ENCODE assay signal across 14 mouse cellular contexts in genomic region chr5:67098733-67099323, GRCm38 (mm10). TPM values are rescaled to one million over a fixed set of nuclear protein-coding genes. Genes with fewer than 3 reads are reported as not detected.
A peak's percentile ranks its signal among the peaks of the same experiment; 100 is the strongest.
DNase-seq lines count a peak whose midpoint lies in the region; ATAC-seq and TF ChIP-seq lines count a peak whose summit lies in the region.
"Had no signal": no experiment of that assay in that cellular context is flagged by ENCODE, and none has a peak within 500 bp of the region (broad histone marks: within the 10 kb centered on the region; RNA-seq: fewer than 3 reads in every experiment).

Phox2b (minus strand) TSS chr5:67099301.

- ATAC-seq in forebrain, embryonic 11.5 days (replicated peaks; ENCODE audit: low FRiP score): no peak
- no peak for ATAC-seq in forebrain, embryonic 15.5 days (replicated peaks)
- no peak for ATAC-seq in midbrain, embryonic 14.5 days (ENCODE audit: low FRiP score, low TSS enrichment)
- ATAC-seq in midbrain, embryonic 15.5 days (replicated peaks): no peak
- peak; percentile 60; the same call in 1 of the 2 replicates for ATAC-seq in hindbrain, embryonic 13.5 days (ENCODE audit: low FRiP score)
- ATAC-seq in stomach, postnatal 0 days (ENCODE audit: low FRiP score, low TSS enrichment): no peak; the same call in 1 of the 2 replicates
- ATAC-seq in erythroblast, adult 5-6 weeks (replicated peaks; ENCODE audit: low FRiP score, poor library complexity, severe bottlenecking): no peak
- ATAC-seq: forebrain, embryonic 16.5 days had no signal

- H3K9ac ChIP-seq in forebrain, embryonic 11.5 days (ENCODE audit: low read length): no peak within 1 kb of the TSS
- H3K9ac ChIP-seq in forebrain, embryonic 15.5 days (replicated peaks): no peak within 1 kb of the TSS
- H3K9ac ChIP-seq in midbrain, embryonic 14.5 days (replicated peaks; ENCODE audit: low read length): no peak within 1 kb of the TSS
- no peak within 1 kb of the TSS for H3K9ac ChIP-seq in midbrain, embryonic 15.5 days
- peak within 1 kb of the TSS; percentile 60 for H3K9ac ChIP-seq in hindbrain, embryonic 13.5 days
- H3K9ac ChIP-seq in stomach, postnatal 0 days (ENCODE audit: low read length): no peak within 1 kb of the TSS

- H3K36me3 ChIP-seq in forebrain, embryonic 11.5 days (ENCODE audit: control insufficient read depth, insufficient read depth, low read length): no peaks in the 10 kb centered on the region
- no peaks in the 10 kb centered on the region for H3K36me3 ChIP-seq in forebrain, embryonic 15.5 days
- H3K36me3 ChIP-seq in midbrain, embryonic 14.5 days (ENCODE audit: control insufficient read depth, insufficient read depth, low read length): no peaks in the 10 kb centered on the region
- H3K36me3 ChIP-seq in midbrain, embryonic 15.5 days (replicated peaks): no peaks in the 10 kb centered on the region
- no peaks in the 10 kb centered on the region for H3K36me3 ChIP-seq in hindbrain, embryonic 13.5 days
- H3K36me3 ChIP-seq in stomach, postnatal 0 days (ENCODE audit: control insufficient read depth, insufficient read depth, low read length): no peaks in the 10 kb centered on the region

- DNase-seq in forebrain, embryonic 11.5 days (ENCODE audit: low spot score): peak; percentile 64
- peak; percentile 56 for DNase-seq in midbrain, embryonic 14.5 days
- DNase-seq in stomach, postnatal 0 days (ENCODE audit: low spot score): no peak
- no peak for DNase-seq in left cerebral cortex, adult 9 months (ENCODE audit: low spot score in 2 of 2)
- DNase-seq: B cell, adult 2 months; cerebellum, adult 8-10 months; lung, adult 18-20 months had no signal

- no peak for TF ChIP-seq CTCF in stomach, postnatal 0 days (IDR thresholded peaks at IDR 0.05; ENCODE audit: low read depth)

- H3K4me2 ChIP-seq in forebrain, embryonic 11.5 days (ENCODE audit: low read depth, low read length, severe bottlenecking): no peak within 1 kb of the TSS
- H3K4me2 ChIP-seq in forebrain, embryonic 15.5 days (replicated peaks): no peak within 1 kb of the TSS
- H3K4me2 ChIP-seq in midbrain, embryonic 14.5 days (ENCODE audit: low read length): no peak within 1 kb of the TSS
- no peak within 1 kb of the TSS for H3K4me2 ChIP-seq in midbrain, embryonic 15.5 days
- H3K4me2 ChIP-seq in hindbrain, embryonic 13.5 days: peak within 1 kb of the TSS; percentile 27; the same call in 1 of the 2 replicates
- no peak within 1 kb of the TSS for H3K4me2 ChIP-seq in stomach, postnatal 0 days (replicated peaks; ENCODE audit: low read depth)
- H3K4me2 ChIP-seq: heart, embryonic 11.5 days had no signal

- 1% methylated on average over 16 of the region's 16 CpGs for WGBS in forebrain, embryonic 11.5 days
- WGBS in forebrain, embryonic 15.5 days: under 1% methylated on average over 16 of the region's 16 CpGs
- WGBS in midbrain, embryonic 14.5 days: 2% methylated on average over 16 of the region's 16 CpGs
- WGBS in midbrain, embryonic 15.5 days: under 1% methylated on average over 16 of the region's 16 CpGs
- under 1% methylated on average over 16 of the region's 16 CpGs for WGBS in hindbrain, embryonic 13.5 days
- 5% methylated on average over 16 of the region's 16 CpGs for WGBS in stomach, postnatal 0 days

- peaks cover 81% of the 10 kb centered on the region for H3K27me3 ChIP-seq in forebrain, embryonic 11.5 days (ENCODE audit: control insufficient read depth, insufficient read depth, low read length)
- peaks cover 90% of the 10 kb centered on the region for H3K27me3 ChIP-seq in forebrain, embryonic 15.5 days
- H3K27me3 ChIP-seq in midbrain, embryonic 14.5 days (ENCODE audit: control insufficient read depth, insufficient read depth, low read length): peaks cover 87% of the 10 kb centered on the region
- H3K27me3 ChIP-seq in midbrain, embryonic 15.5 days (replicated peaks): peaks cover 82% of the 10 kb centered on the region
- H3K27me3 ChIP-seq in hindbrain, embryonic 13.5 days: peaks cover 93% of the 10 kb centered on the region
- H3K27me3 ChIP-seq in stomach, postnatal 0 days (ENCODE audit: control insufficient read depth, insufficient read depth, low read length): peaks cover 42% of the 10 kb centered on the region

- H3K9me3 ChIP-seq in forebrain, embryonic 11.5 days (ENCODE audit: control insufficient read depth, low read length): no peaks in the 10 kb centered on the region
- H3K9me3 ChIP-seq in forebrain, embryonic 15.5 days: no peaks in the 10 kb centered on the region
- H3K9me3 ChIP-seq in midbrain, embryonic 14.5 days (ENCODE audit: control insufficient read depth, low read length): no peaks in the 10 kb centered on the region
- no peaks in the 10 kb centered on the region for H3K9me3 ChIP-seq in midbrain, embryonic 15.5 days
- no peaks in the 10 kb centered on the region for H3K9me3 ChIP-seq in hindbrain, embryonic 13.5 days
- H3K9me3 ChIP-seq in stomach, postnatal 0 days (ENCODE audit: control insufficient read depth, low read length): no peaks in the 10 kb centered on the region

- no peak within 1 kb of the TSS for H3K4me3 ChIP-seq in forebrain, embryonic 11.5 days (ENCODE audit: low read depth, low read length)
- no peak within 1 kb of the TSS for H3K4me3 ChIP-seq in forebrain, embryonic 15.5 days
- H3K4me3 ChIP-seq in midbrain, embryonic 14.5 days (replicated peaks; ENCODE audit: low read depth, low read length): no peak within 1 kb of the TSS
- H3K4me3 ChIP-seq in midbrain, embryonic 15.5 days: no peak within 1 kb of the TSS
- H3K4me3 ChIP-seq in hindbrain, embryonic 13.5 days: peak within 1 kb of the TSS; percentile 30
- H3K4me3 ChIP-seq in stomach, postnatal 0 days (ENCODE audit: low read depth, low read length): peak within 1 kb of the TSS; percentile 18; the same call in 1 of the 2 replicates
- H3K4me3 ChIP-seq: myocyte had no signal

- TF ChIP-seq EP300 in stomach, postnatal 0 days (optimal IDR thresholded peaks at IDR 0.05): no peak

- no peak within 1 kb of the TSS for H3K27ac ChIP-seq in forebrain, embryonic 11.5 days (ENCODE audit: low read depth, low read length)
- no peak within 1 kb of the TSS for H3K27ac ChIP-seq in forebrain, embryonic 15.5 days (replicated peaks)
- H3K27ac ChIP-seq in midbrain, embryonic 14.5 days (replicated peaks; ENCODE audit: low read depth, low read length): no peak within 1 kb of the TSS
- H3K27ac ChIP-seq in midbrain, embryonic 15.5 days: no peak within 1 kb of the TSS
- H3K27ac ChIP-seq in hindbrain, embryonic 13.5 days: peak within 1 kb of the TSS; percentile 82
- H3K27ac ChIP-seq in stomach, postnatal 0 days (replicated peaks): no peak within 1 kb of the TSS

- H3K4me1 ChIP-seq in forebrain, embryonic 11.5 days (replicated peaks; ENCODE audit: control insufficient read depth, insufficient read depth, low read length): peaks cover 16% of the 10 kb centered on the region
- H3K4me1 ChIP-seq in forebrain, embryonic 15.5 days: peaks cover 11% of the 10 kb centered on the region
- H3K4me1 ChIP-seq in midbrain, embryonic 14.5 days (ENCODE audit: control insufficient read depth, insufficient read depth, low read length): no peaks in the 10 kb centered on the region
- H3K4me1 ChIP-seq in midbrain, embryonic 15.5 days: peaks cover 6% of the 10 kb centered on the region
- H3K4me1 ChIP-seq in hindbrain, embryonic 13.5 days (replicated peaks): peaks cover 8% of the 10 kb centered on the region
- H3K4me1 ChIP-seq in stomach, postnatal 0 days (replicated peaks; ENCODE audit: control insufficient read depth, insufficient read depth): no peaks in the 10 kb centered on the region

RNA-seq across cellular contexts. Expression of gene Phox2b, which starts in this region (rescaled TPM):
- polyA plus RNA-seq in forebrain, embryonic 11.5 days (2014; fragmentation: Nextera tagmentation; extraction: Ambion mirVana): 0.08 TPM in 1 of 2 replicates, not detected in the other
- polyA plus RNA-seq in forebrain, embryonic 15.5 days (2015; fragmentation: Nextera tagmentation; extraction: Ambion mirVana): not detected in 2 replicates
- 2.2 and 3.3 TPM in 2 replicates for polyA plus RNA-seq in midbrain, embryonic 14.5 days (2014; fragmentation: Nextera tagmentation; extraction: Ambion mirVana)
- polyA plus RNA-seq in midbrain, embryonic 15.5 days (2015; fragmentation: Nextera tagmentation; extraction: Ambion mirVana): 0.80 and 1.5 TPM in 2 replicates
- 32.3 and 38.4 TPM in 2 replicates for polyA plus RNA-seq in hindbrain, embryonic 13.5 days (2015; fragmentation: Nextera tagmentation; extraction: Ambion mirVana)
- polyA plus RNA-seq in stomach, postnatal 0 days (2015; fragmentation: Nextera tagmentation; extraction: Ambion mirVana): 5.7 and 6.2 TPM in 2 replicates
- total RNA-seq in erythroblast, adult 5-6 weeks (2015; ENCODE audit: low replicate concordance): not detected in 2 replicates
- total RNA-seq in erythroblast, adult 5-6 weeks (2017; ENCODE audit: low replicate concordance): not detected in 2 replicates
- polyA plus RNA-seq: forebrain, embryonic 16.5 days; myocyte had no signal

Comparison
In these comparisons a context has a peak if more than half of its experiments do, and no peak if none do; other contexts are left out.
1. Peak in DNase-seq in forebrain, embryonic 11.5 days; RNA of the gene not detected or under 1 TPM.
2. H3K4me3 ChIP-seq: peak in hindbrain, embryonic 13.5 days (single experiment) and stomach, postnatal 0 days (single experiment); none in forebrain, embryonic 11.5 days (single experiment), forebrain, embryonic 15.5 days (single experiment), midbrain, embryonic 14.5 days (single experiment) and midbrain, embryonic 15.5 days (single experiment).